Mouse (Mus musculus): ENCODE data around the gene 4930402H24Rik.

DNA sequence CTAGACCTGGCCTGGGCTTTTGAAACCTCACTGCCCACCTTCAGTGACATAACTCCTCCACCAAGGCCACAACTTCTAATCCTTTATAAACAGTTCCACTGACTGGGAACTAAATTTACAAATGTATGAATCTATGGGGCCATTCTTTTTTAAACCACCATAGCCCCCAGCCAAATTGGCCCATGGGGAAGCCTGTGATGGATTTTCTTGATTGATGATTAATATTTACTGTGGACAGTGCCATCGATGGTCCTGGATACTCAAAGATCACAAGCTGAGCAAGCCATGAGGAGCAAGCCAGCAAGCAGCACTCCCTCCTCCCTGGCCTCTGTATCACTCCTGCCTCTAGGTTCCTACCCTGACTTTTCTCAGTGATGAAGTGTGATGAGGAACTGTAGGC lies 11.5 kb upstream of the 4930402H24Rik start:
- TF ChIP-seq GATA1 (IDR thresholded peaks at IDR 0.05; ENCODE audit: borderline replicate concordance, low read length) (no peak), FLI1 (IDR thresholded peaks at IDR 0.05; ENCODE audit: low read length) (no peak)
